Mouse (Mus musculus): ENCODE results near the gene Olfr1366.
"Not testable (repeated sequence)": the region's sequence is repeated elsewhere in the genome, so short reads cannot be mapped to it uniquely, and the experiment has no call there.

The Olfr1366 gene

GRCm38 (mm10) chr13:21542708-21543107 is at the start of gene Olfr1366:
Olfr1366 (minus strand) TSS chr13:21542808.
- ATAC-seq (ENCODE audit: insufficient number of reproducible peaks, low FRiP score, low TSS enrichment): no peak

GRCm38 (mm10) chr13:21591618-21592017 is 49.0 kb upstream of the Olfr1366 start:
- no peak for ATAC-seq (ENCODE audit: insufficient number of reproducible peaks, low FRiP score, low TSS enrichment)

GRCm38 (mm10) chr13:21581659-21582058 is 39.1 kb upstream of the Olfr1366 start, which contains the start of gene Olfr1364:
Olfr1364 (minus strand) TSS chr13:21581759.
- no peak for ATAC-seq (ENCODE audit: insufficient number of reproducible peaks, low FRiP score, low TSS enrichment)

- ATAC-seq (ENCODE audit: insufficient number of reproducible peaks, low FRiP score, low TSS enrichment): no peak
Measured at GRCm38 (mm10) chr13:21559793-21560192, 17.2 kb upstream of the Olfr1366 start, which contains the start of gene Olfr1535. Olfr1535 (minus strand) TSS chr13:21559893.

GRCm38 (mm10) chr13:21550416-21551110 is 8.0 kb upstream of the Olfr1366 start:
- no peak for ATAC-seq (ENCODE audit: insufficient number of reproducible peaks, low FRiP score, low TSS enrichment)

GRCm38 (mm10) chr13:21549487-21549886 is 6.9 kb upstream of the Olfr1366 start:
- no peak for ATAC-seq (ENCODE audit: insufficient number of reproducible peaks, low FRiP score, low TSS enrichment)

- ATAC-seq (ENCODE audit: insufficient number of reproducible peaks, low FRiP score, low TSS enrichment): peak; percentile 100
Measured at GRCm38 (mm10) chr13:21530781-21531201, 11.8 kb downstream of the Olfr1366 start, which contains the start of gene Zkscan8. Zkscan8 (minus strand) TSS chr13:21531120.

- no peak for ATAC-seq (ENCODE audit: insufficient number of reproducible peaks, low FRiP score, low TSS enrichment)
Measured at GRCm38 (mm10) chr13:21530136-21530535, 12.5 kb downstream of the Olfr1366 start.

GRCm38 (mm10) chr13:21506221-21506649 is 36.4 kb downstream of the Olfr1366 start:
- peak; percentile 100 for ATAC-seq (ENCODE audit: insufficient number of reproducible peaks, low FRiP score, low TSS enrichment)

GRCm38 (mm10) chr13:21502296-21502695 is 40.3 kb downstream of the Olfr1366 start:
- ATAC-seq (ENCODE audit: insufficient number of reproducible peaks, low FRiP score, low TSS enrichment): no peak

GRCm38 (mm10) chr13:21501182-21501581 is 41.4 kb downstream of the Olfr1366 start, which contains the start of gene Gm11273:
Gm11273 (minus strand) TSS chr13:21501418.
- not testable (repeated sequence) for ATAC-seq (ENCODE audit: insufficient number of reproducible peaks, low FRiP score, low TSS enrichment)

- no peak for ATAC-seq (ENCODE audit: insufficient number of reproducible peaks, low FRiP score, low TSS enrichment)
Measured at GRCm38 (mm10) chr13:21495080-21495479, 47.5 kb downstream of the Olfr1366 start, which contains the start of gene AK157302. AK157302 (plus strand) TSS chr13:21495223.

GRCm38 (mm10) chr13:21492847-21493246 is 49.8 kb downstream of the Olfr1366 start:
- ATAC-seq (ENCODE audit: insufficient number of reproducible peaks, low FRiP score, low TSS enrichment): no peak

GRCm38 (mm10) chr13:21486881-21487280 is 55.7 kb downstream of the Olfr1366 start:
- no peak for ATAC-seq (ENCODE audit: insufficient number of reproducible peaks, low FRiP score, low TSS enrichment)
